Mouse (Mus musculus) activated CD4-positive, CD25-positive, alpha-beta regulatory T cell, adult 4 months (primary cell): Measurements from ENCODE around the gene Ly6g6c. TPM values are rescaled to one million over a fixed set of nuclear protein-coding genes. Genes with fewer than 3 reads are reported as not detected.
A peak's percentile ranks its signal among the peaks of the same experiment; 100 is the strongest.

Experiments
- ATAC-seq: one replicate; pipeline ENCODE4 v1.8.0; 2017
- polyA plus RNA-seq, 2 experiments: library from polyadenylated mRNA; unstranded; fragments of 100-300 nt; shearing (Covaris generic); gene quantifications; one replicate each; pipeline ENCODE4 v1.2.1; 2017

Gene Ly6g6c
- not detected for polyA plus RNA-seq

GRCm38 (mm10) chr17:35064951-35065947 is at the start of gene Ly6g6c:
Ly6g6c (plus strand) TSS chr17:35065388.
- peak; percentile 23 for ATAC-seq

DNA sequence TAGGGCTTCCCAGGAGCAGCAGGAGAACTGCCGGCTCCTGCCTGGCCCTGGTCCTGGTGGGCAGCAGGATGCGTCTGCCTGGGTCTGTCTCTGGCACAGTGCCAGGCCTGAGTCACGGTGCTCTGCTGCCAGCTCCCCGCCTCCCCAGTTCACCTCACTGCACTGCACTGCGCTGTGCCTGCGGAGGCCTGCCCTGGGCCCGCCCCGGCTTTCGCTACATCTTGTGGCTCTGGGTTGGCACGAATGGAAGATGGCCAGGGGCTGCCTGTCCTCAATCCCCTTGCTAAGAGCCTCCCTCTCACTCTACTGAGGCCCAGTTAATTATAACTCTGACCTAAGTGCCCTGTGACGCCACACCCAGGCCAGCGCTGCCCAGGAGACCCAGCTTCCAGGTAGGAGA is 48.8 kb upstream of the Ly6g6c start, which contains the start of gene Vwa7:
TSS of gene Vwa7 (plus strand) at position 204 of the 400 bp plus-strand sequence.
- no peak for ATAC-seq

DNA sequence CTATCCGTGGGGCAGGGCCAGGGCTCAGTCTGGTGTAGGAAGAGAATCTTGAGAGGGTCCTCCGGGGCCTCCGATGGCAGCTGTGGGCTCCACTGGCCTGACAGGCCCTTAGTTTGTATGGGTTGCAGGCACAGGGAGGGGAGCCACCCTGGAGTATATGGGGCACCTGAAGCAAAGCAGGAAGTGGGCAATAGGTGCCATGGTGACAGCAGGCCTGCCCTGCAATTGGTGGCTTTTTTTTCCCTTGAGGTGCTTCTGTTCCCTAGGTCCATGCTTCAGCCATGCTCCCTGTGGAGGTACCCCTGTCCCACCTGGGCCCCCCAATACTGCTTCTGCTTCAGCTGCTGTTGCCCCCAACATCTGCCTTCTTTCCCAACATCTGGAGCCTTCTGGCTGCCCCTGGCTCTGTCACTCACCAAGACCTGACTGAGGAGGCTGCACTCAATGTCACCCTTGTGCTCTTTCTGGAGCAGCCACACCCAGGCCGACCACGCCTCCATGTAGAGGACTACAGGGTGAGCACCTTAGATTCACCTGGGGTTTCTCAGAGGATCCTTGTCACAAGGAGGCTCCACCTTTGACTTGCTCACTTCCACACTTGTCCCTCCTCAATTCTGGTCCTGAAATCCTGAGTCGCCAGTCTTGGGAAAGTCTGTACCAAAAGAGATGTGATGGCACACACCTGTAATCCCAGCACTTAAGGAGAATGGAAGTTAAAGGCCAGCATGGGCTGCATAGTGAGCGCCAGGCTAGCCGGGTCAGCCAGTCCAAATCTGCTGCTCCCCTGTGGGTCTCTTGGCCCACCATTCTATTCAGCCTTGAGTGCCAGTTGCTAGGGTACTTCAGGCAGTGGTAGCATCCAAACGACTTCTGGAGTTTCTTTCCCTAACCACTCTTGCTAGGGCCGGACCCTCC is 48.1 kb upstream of the Ly6g6c start:
- peak; percentile 55 for ATAC-seq

- no peak for ATAC-seq
Measured at GRCm38 (mm10) chr17:35017706-35018030, 47.5 kb upstream of the Ly6g6c start.

DNA sequence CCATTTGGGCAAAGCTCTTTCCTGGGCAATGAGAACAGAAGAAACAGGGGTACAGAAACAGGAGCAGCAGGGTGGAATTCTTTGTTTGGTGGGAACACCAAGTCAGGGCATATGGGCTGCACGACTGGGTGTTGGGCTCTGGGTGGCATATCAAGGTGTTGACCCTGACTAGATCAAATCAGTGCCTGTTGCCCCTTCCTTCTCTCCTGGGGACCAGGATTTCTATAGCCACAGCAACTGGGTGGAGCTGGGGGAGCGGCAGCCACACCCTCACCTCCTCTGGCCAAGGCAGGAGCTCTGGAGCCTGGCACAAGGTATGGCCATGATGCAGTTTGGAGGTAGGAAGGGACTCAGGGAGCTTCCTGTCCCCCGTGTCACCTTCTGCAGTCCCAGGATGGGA is 47.0 kb upstream of the Ly6g6c start:
- ATAC-seq: no peak

- no peak for ATAC-seq
Measured at GRCm38 (mm10) chr17:35019894-35020293, 45.3 kb upstream of the Ly6g6c start.

DNA sequence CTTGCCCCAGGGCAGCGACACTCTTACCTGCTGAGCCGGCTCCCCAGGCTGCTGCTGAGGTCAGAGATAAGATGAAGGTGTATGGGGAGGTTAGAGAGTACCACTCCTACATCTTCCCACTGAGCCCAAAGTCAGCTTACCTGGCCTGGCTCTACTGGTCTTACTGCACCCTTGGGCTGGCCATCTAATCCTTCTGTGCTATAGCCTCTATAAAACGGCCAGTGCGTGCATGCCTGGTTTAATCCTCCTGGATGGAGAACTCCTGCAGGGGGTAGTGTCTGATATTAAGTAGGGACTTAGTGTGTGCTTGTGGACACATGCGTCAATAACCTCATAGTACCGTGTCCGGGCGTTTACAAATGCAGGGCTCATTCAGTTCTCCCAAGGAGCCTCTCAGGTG is 44.6 kb upstream of the Ly6g6c start:
- ATAC-seq: no peak

DNA sequence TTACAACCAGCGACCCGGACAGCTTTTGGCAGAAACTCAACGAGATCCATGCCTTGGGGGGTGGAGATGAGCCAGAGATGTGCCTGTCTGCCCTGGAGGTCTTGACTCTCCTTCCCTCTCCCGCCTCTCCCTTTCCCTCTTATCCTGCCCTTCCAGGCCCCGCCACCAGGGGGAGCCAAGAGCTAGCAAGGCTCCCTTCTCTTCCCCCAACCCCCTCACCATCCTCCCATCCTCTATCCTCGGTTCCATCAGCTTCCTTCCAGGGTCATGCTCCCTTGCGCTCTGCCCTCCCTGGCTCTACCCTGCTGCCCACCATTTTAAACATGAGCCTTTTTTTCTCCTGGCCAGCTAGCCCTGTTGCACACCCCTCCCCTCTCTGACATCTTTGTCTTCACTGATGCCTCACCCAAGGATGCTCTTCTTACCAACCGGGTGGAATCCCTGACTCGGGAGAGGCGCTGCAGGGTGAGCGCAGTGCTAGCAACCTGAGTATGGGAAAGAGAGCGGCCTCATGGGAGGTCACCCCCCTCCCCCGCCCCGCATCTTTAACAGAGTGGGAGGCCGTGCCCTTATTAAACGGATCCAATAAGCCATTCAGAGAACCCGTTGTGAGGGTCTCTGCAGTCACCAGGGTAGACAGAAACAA is 43.9 kb upstream of the Ly6g6c start:
- ATAC-seq: peak; percentile 68

- ATAC-seq: no peak
Measured at GRCm38 (mm10) chr17:35021842-35022477, 43.2 kb upstream of the Ly6g6c start.

DNA sequence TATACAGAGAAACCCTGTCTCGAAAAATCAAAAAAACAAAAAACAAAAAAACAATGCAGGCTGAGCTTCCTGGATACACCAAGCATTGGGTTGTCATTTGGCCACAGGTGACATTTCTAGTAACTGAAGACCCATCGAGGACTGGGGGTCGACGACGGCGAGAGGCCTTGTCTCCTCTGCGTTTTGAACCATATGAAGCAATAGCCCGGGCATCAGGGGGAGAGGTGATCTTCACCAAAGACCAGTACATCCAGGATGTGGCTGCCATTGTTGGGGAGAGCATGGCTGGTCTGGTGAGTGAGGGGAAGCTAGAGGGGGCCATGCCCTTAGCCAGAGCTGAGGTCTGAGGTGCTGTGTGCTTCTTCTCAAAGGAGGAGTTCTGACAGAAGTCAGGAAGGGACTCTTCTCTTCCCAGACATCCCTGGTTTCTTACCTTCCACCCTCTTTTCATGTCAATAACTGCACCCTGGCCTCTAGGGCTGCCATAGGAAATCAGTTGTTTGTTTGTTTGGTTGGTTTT is 42.6 kb upstream of the Ly6g6c start:
- no peak for ATAC-seq

GRCm38 (mm10) chr17:35023221-35023620 is 42.0 kb upstream of the Ly6g6c start:
- no peak for ATAC-seq

GRCm38 (mm10) chr17:35023756-35024155 is 41.4 kb upstream of the Ly6g6c start:
- no peak for ATAC-seq

GRCm38 (mm10) chr17:35024261-35024660 is 40.9 kb upstream of the Ly6g6c start:
- ATAC-seq: no peak

- ATAC-seq: no peak
Measured at GRCm38 (mm10) chr17:35024691-35025488, 40.3 kb upstream of the Ly6g6c start.

DNA sequence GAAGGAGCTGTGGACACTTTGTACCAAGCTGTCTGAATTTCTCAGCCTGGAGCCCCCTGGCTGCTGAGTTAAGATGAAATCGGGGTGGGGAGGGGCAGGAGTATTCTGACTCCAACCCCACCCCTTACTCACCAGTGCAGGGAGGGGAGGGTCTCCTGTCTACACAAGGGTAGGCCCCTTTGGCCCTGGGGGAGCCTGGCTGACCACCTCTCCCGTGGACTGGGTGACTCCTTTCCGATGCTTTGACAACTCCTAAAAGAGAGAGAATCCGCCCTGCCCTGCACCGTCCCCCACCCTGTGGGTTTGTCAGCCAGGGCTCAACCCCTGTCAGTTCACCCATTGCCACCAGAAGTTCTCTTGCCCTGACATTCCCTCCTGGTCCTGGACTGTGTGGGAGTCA is 39.0 kb upstream of the Ly6g6c start:
- no peak for ATAC-seq

GRCm38 (mm10) chr17:35027277-35028068 is 37.7 kb upstream of the Ly6g6c start, which contains the start of gene Sapcd1:
Sapcd1 (minus strand) TSS chr17:35028016.
- ATAC-seq: no peak

GRCm38 (mm10) chr17:35028315-35028714 is 36.9 kb upstream of the Ly6g6c start:
- no peak for ATAC-seq

- ATAC-seq: no peak
Measured at GRCm38 (mm10) chr17:35029691-35030532, 35.3 kb upstream of the Ly6g6c start.

- ATAC-seq: no peak
Measured at GRCm38 (mm10) chr17:35031272-35031671, 33.9 kb upstream of the Ly6g6c start.
